Mouse (Mus musculus) limb, embryonic 14.5 days (tissue): Measurements from ENCODE around the gene Eme1. TPM values are rescaled to one million over a fixed set of nuclear protein-coding genes. Genes with fewer than 3 reads are reported as not detected.

ENCODE experiments used
- ATAC-seq: fragments of 200-750 bp; cut with Nextera tagmentation; 2 replicates; pipeline ENCODE4 v1.8.0; 2017; ENCODE audit warnings: low read depth, moderate number of reproducible peaks, moderate TSS enrichment; ENCODE audit not compliant: low FRiP score
- DNase-seq: peaks from one replicate; pipeline ENCODE4 v3.0.0-alpha.2; 2015; ENCODE audit warnings: low spot score
- H3K27ac ChIP-seq: fragments of 300-500 bp; sonication (generic); replicated peaks from 2 replicates; pipeline ENCODE4 v1.5.1; 2014; ENCODE audit warnings: low read depth, mild to moderate bottlenecking, low read length, moderate library complexity, mixed read lengths
- H3K27me3 ChIP-seq: fragments of 300-500 bp; sonication (generic); 2 replicates; pipeline ENCODE4 v1.6.1; 2014; ENCODE audit warnings: low read length, mixed read lengths; ENCODE audit not compliant: control insufficient read depth, insufficient read depth
- H3K36me3 ChIP-seq: fragments of 300-500 bp; sonication (generic); 2 replicates; pipeline ENCODE4 v1.6.1; 2014; ENCODE audit warnings: mild to moderate bottlenecking, low read length, moderate library complexity, mixed read lengths; ENCODE audit not compliant: control insufficient read depth, insufficient read depth
- H3K4me1 ChIP-seq: fragments of 300-500 bp; sonication (generic); 2 replicates; pipeline ENCODE4 v1.6.1; 2014; ENCODE audit warnings: antibody characterized with exemption, low read length, mixed read lengths; ENCODE audit not compliant: control insufficient read depth, insufficient read depth
- H3K4me2 ChIP-seq: fragments of 300-500 bp; sonication (generic); replicated peaks from 2 replicates; pipeline ENCODE4 v1.6.1; 2014; ENCODE audit warnings: low read depth, mild to moderate bottlenecking, low read length, moderate library complexity; ENCODE audit not compliant: severe bottlenecking
- H3K4me3 ChIP-seq: fragments of 300-500 bp; sonication (generic); replicated peaks from 2 replicates; pipeline ENCODE4 v1.5.1; 2014; ENCODE audit warnings: low read length
- H3K9ac ChIP-seq: fragments of 300-500 bp; sonication (generic); 2 replicates; pipeline ENCODE4 v1.6.1; 2014; ENCODE audit warnings: mild to moderate bottlenecking, low read depth, low read length, moderate library complexity; ENCODE audit not compliant: severe bottlenecking
- H3K9me3 ChIP-seq: fragments of 300-500 bp; sonication (generic); 2 replicates; pipeline ENCODE4 v1.6.1; 2016; ENCODE audit warnings: low read length; ENCODE audit not compliant: control insufficient read depth
- POLR2A ChIP-seq: fragments of 200-500 bp; IDR thresholded peaks from 2 replicates; pipeline ENCODE4 v1.8.0; 2012; ENCODE audit warnings: inconsistent platforms, mild to moderate bottlenecking, moderate library complexity, borderline replicate concordance; ENCODE audit not compliant: insufficient read depth, insufficient read length; ENCODE audit errors: extremely low read depth
- WGBS: fragments of 180-500 bp; shearing (Covaris S2); extraction: QIAGEN DNeasy Blood & Tissue Kit; methylation state at CpG from one replicate; pipeline ENCODE4 v1.1.7; 2014; 5-methylcytosine and 5-hydroxymethylcytosine counted together
- polyA plus RNA-seq, 2 experiments: library from polyadenylated mRNA; depleted of rRNA in 1 of 2; stranded (reverse) in 1 of 2; unstranded in 1 of 2; fragments of >200 nt; fragmentation: Nextera tagmentation in 1 of 2; extraction: Ambion mirVana in 1 of 2; gene quantifications; 2 replicates each; pipeline versions ENCODE4 v1.2.1 to v1.2.3; 2012 to 2014

Eme1 gene
- 18.9 and 19.5 TPM in 2 replicates for polyA plus RNA-seq (2012; rRNA removed)
- polyA plus RNA-seq (2014; fragmentation: Nextera tagmentation; extraction: Ambion mirVana), result 16.5 and 19.4 TPM in 2 replicates

GRCm38 (mm10) chr11:94653663-94654436, at the start of gene Eme1, which contains the start of gene Mrpl27:
Gene Eme1 (minus strand): TSS chr11:94653964.
Gene Mrpl27 (plus strand): TSS chr11:94653767.
- H3K9me3 ChIP-seq, result no peaks in the 10 kb centered on the region
- ATAC-seq, result peak; percentile 90
- DNase-seq, result peak; percentile 75
- 3% methylated on average over 32 of the region's 32 CpGs for WGBS
- H3K27me3 ChIP-seq, result no peaks in the 10 kb centered on the region
- H3K9ac ChIP-seq, result peak within 1 kb of the TSS; percentile 64
- H3K4me3 ChIP-seq, result peak within 1 kb of the TSS; percentile 62
- peak within 1 kb of the TSS; percentile 89 for H3K27ac ChIP-seq
- TF ChIP-seq POLR2A, result peak; percentile 62; the same call in 1 of the 2 replicates
- peaks cover 30% of the 10 kb centered on the region for H3K36me3 ChIP-seq
- H3K4me2 ChIP-seq, result peak within 1 kb of the TSS; percentile 85
- peaks cover 12% of the 10 kb centered on the region for H3K4me1 ChIP-seq

DNA sequence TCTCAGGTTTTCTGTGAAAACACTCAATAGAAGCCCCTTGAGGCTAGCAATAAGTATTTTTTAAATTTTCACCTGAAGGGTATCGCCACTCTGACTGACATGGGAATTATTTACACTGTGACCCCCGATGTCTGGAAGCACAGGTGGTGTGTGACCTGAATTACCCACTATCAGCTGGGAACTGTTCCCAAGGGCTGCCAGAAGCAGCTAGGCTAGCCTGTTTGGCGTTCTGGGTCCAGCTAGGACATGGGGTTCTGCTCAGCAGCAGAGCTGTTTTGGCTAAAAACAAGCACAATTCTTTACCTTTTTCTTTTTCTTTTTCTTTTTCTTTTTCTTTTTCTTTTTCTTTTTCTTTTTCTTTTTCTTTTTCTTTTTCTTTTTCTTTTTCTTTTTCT, 48.4 kb upstream of the Eme1 start:
- Histone ChIP-seq H3K4me2 (no peak overlapping the region), H3K27me3 (no peaks in the 10 kb centered on the region), H3K27ac (no peak overlapping the region), H3K36me3 (no peaks in the 10 kb centered on the region), H3K9ac (no peak overlapping the region), H3K4me1 (peaks cover 6% of the 10 kb centered on the region; the same call in 1 of the 2 replicates), H3K9me3 (no peaks in the 10 kb centered on the region), H3K4me3 (no peak overlapping the region)
- 36% methylated on average over 3 of the region's 3 CpGs for WGBS
- TF ChIP-seq POLR2A, result no peak
- no peak for ATAC-seq
- DNase-seq, result no peak

GRCm38 (mm10) chr11:94701401-94702215, 47.8 kb upstream of the Eme1 start:
- Histone ChIP-seq H3K27me3 (no peaks in the 10 kb centered on the region), H3K4me1 (peaks cover 6% of the 10 kb centered on the region; the same call in 1 of the 2 replicates), H3K36me3 (no peaks in the 10 kb centered on the region), H3K9ac (peak overlapping the region; percentile 34; the same call in 1 of the 2 replicates), H3K4me3 (no peak overlapping the region), H3K4me2 (no peak overlapping the region), H3K27ac (no peak overlapping the region), H3K9me3 (no peaks in the 10 kb centered on the region)
- DNase-seq (no peak), ATAC-seq (no peak)
- TF ChIP-seq POLR2A, result no peak
- WGBS, result 44% methylated on average over 27 of the region's 27 CpGs

GRCm38 (mm10) chr11:94699399-94699798, 45.6 kb upstream of the Eme1 start:
- H3K9ac ChIP-seq, result no peak overlapping the region
- no peak for ATAC-seq
- 98% methylated on average over 3 of the region's 3 CpGs for WGBS
- H3K36me3 ChIP-seq, result no peaks in the 10 kb centered on the region
- H3K27me3 ChIP-seq, result no peaks in the 10 kb centered on the region
- H3K9me3 ChIP-seq, result no peaks in the 10 kb centered on the region
- TF ChIP-seq POLR2A, result no peak
- H3K4me1 ChIP-seq, result peaks cover 6% of the 10 kb centered on the region; the same call in 1 of the 2 replicates
- no peak overlapping the region for H3K4me2 ChIP-seq
- H3K27ac ChIP-seq, result no peak overlapping the region
- no peak for DNase-seq
- H3K4me3 ChIP-seq, result no peak overlapping the region

GRCm38 (mm10) chr11:94697703-94698464, 44.1 kb upstream of the Eme1 start:
- H3K4me3 ChIP-seq, result no peak overlapping the region
- ATAC-seq, result no peak
- peaks cover 6% of the 10 kb centered on the region; the same call in 1 of the 2 replicates for H3K4me1 ChIP-seq
- no peak overlapping the region for H3K27ac ChIP-seq
- H3K27me3 ChIP-seq, result no peaks in the 10 kb centered on the region
- H3K9ac ChIP-seq, result no peak overlapping the region
- WGBS, result 47% methylated on average over 13 of the region's 13 CpGs
- no peak for DNase-seq
- H3K4me2 ChIP-seq, result no peak overlapping the region
- no peaks in the 10 kb centered on the region for H3K36me3 ChIP-seq
- H3K9me3 ChIP-seq, result no peaks in the 10 kb centered on the region
- no peak for TF ChIP-seq POLR2A
